Comparison of ENCODE assay signal across 22 mouse cellular contexts in the genomic region with DNA sequence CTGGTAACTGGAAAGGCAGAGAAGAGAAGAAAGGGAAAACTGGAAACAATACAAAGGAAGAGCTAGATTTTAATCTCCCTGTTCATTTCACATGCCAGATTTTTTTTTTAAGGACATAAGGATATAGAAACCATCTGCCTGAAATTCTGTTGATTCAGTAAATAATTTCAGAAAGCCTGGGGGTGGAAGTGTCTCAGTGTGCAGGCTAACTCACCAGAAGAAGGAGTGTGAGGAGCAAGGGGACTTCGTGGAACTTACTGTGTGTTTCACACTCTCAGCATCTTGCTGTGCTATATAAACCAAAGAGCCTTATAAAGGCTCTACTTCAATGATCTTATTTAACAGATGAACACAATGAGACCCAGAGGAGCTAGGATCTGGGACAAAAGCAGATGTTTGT.
"Had no signal": no experiment of that assay in that cellular context is flagged by ENCODE, and none has a peak within 500 bp of the region (broad histone marks: within the 10 kb centered on the region; RNA-seq: fewer than 3 reads in every experiment).

No protein-coding gene starts in this region.

- ATAC-seq: liver, postnatal 0 days; lung, postnatal 0 days; midbrain, embryonic 16.5 days had no signal

- H3K9me3 ChIP-seq: liver, embryonic 13.5 days; liver, embryonic 15.5 days; lung, embryonic 15.5 days; megakaryocyte, embryonic 14.5 days; midbrain, embryonic 12.5 days; neural tube, embryonic 12.5 days had no signal

- H3K36me3 ChIP-seq: liver, embryonic 13.5 days; liver, embryonic 15.5 days; lung, embryonic 15.5 days; midbrain, embryonic 12.5 days; neural tube, embryonic 12.5 days had no signal

- DNase-seq: liver; liver, embryonic 13.5 days; liver, postnatal 0 days; lung, adult 2 months; lung, postnatal 14 days; lung, postnatal 36 days; retina, postnatal 1 day; right cerebral cortex, postnatal 25 days; right cerebral cortex, postnatal 4 days; spleen, adult 18-20 months; thymus, adult 18-20 months; thymus, postnatal 14 days; thymus, postnatal 36 days had no signal

- H3K9ac ChIP-seq: liver, embryonic 13.5 days; liver, embryonic 15.5 days; liver, postnatal 0 days; lung, embryonic 15.5 days; midbrain, embryonic 12.5 days; neural tube, embryonic 12.5 days had no signal

- H3K4me2 ChIP-seq: liver, embryonic 11.5 days; liver, embryonic 13.5 days; liver, embryonic 15.5 days; lung, embryonic 15.5 days; midbrain, embryonic 12.5 days; neural tube, embryonic 12.5 days had no signal

- H3K4me1 ChIP-seq: liver, embryonic 13.5 days; liver, embryonic 15.5 days; lung, embryonic 15.5 days; megakaryocyte, embryonic 14.5 days; midbrain, embryonic 12.5 days; neural tube, embryonic 12.5 days had no signal

- H3K27me3 ChIP-seq: liver, embryonic 13.5 days; liver, embryonic 15.5 days; lung, embryonic 15.5 days; megakaryocyte, embryonic 14.5 days; midbrain, embryonic 12.5 days; neural tube, embryonic 12.5 days had no signal

- H3K4me3 ChIP-seq: liver, embryonic 13.5 days; liver, embryonic 15.5 days; lung, embryonic 15.5 days; megakaryocyte, embryonic 14.5 days; midbrain, embryonic 12.5 days; neural tube, embryonic 12.5 days had no signal

- H3K27ac ChIP-seq: liver, embryonic 13.5 days; liver, embryonic 15.5 days; lung, embryonic 15.5 days; macrophage; midbrain, embryonic 12.5 days; neural tube, embryonic 12.5 days had no signal
